Mouse (Mus musculus): ENCODE measurements at regions not wholly inside any gene's neighbourhood (a gene's known extent, or its start where the extent isn't known, plus 50 kb on each side); places are given as distances from the start of the nearest gene placed in this dataset.

DNA sequence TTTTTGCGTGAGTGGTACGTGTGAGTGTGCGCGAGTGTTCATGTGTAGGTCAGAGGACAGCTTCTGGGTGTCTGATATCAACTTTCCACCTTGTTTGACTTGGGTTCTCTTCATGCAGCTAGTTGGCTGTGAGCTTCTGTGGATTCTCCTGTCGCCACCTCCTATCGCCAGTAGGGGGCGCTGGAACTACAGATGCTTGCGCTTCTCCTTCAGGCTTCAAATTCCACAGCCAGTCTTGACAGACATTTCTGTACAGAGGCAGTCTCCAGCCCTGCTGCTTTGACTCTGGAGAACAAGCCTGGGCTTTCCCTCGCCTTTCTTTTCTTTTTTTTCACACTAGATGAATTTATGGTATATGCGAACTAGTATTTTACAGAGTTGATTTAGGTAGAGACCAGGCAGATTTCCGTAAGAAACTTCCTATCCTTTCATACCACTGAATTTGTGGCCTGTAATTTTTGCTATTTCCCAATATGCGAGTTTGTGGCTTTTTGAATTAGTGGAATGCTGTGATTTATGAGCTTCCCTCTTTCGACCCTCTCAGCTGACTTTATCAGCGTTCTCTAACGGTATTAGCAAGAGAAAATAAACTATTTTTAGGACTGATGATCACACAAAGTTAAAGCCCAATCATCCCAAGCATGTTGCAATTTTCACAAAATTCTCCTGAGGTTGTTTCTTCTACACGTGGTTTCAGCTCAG lies 104.5 kb upstream of the Phactr1 start:
- H3K4me1 ChIP-seq: peaks cover 4% of the 10 kb centered on the region; the same call in 1 of the 2 replicates

DNA sequence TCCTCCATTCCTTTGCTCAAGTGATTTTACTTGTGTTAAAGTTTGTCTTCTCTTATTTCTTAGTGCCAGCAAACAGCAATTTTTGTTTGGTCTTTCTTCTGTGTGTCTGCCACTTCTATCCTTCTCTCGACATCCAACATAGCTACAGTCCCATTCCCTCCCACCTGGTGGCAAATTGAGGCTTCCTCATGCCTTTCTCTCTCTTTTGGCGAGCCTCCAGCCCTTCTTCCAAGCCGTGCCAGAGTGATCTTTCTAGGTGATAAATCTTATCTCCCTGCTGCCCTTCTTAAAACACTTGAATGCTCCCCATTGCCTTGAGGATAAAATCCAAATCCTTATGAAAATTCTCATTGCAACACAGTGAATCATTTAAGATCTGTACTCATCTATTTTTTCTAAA lies 101.0 kb upstream of the Phactr1 start:
- Histone ChIP-seq H3K36me3 (replicated peaks; ENCODE audit: low read length) (no peaks in the 10 kb centered on the region), H3K4me1 (no peaks in the 10 kb centered on the region), H3K4me3 (replicated peaks) (no peak overlapping the region), H3K9me3 (no peaks in the 10 kb centered on the region), H3K27me3 (replicated peaks) (no peaks in the 10 kb centered on the region)
- TF ChIP-seq FLI1 (IDR thresholded peaks at IDR 0.05; ENCODE audit: low read length): no peak
- no peak for TF ChIP-seq GATA1 (IDR thresholded peaks at IDR 0.05; ENCODE audit: borderline replicate concordance, low read length)

More for the DNA sequence above, 104.5 kb upstream of the Phactr1 start:
- Histone ChIP-seq H3K4me3 (replicated peaks) (no peak overlapping the region), H3K27me3 (replicated peaks) (no peaks in the 10 kb centered on the region), H3K9me3 (no peaks in the 10 kb centered on the region), H3K36me3 (replicated peaks; ENCODE audit: low read length) (no peaks in the 10 kb centered on the region)
- no peak for TF ChIP-seq GATA1 (IDR thresholded peaks at IDR 0.05; ENCODE audit: borderline replicate concordance, low read length)
- TF ChIP-seq FLI1 (IDR thresholded peaks at IDR 0.05; ENCODE audit: low read length): no peak

DNA sequence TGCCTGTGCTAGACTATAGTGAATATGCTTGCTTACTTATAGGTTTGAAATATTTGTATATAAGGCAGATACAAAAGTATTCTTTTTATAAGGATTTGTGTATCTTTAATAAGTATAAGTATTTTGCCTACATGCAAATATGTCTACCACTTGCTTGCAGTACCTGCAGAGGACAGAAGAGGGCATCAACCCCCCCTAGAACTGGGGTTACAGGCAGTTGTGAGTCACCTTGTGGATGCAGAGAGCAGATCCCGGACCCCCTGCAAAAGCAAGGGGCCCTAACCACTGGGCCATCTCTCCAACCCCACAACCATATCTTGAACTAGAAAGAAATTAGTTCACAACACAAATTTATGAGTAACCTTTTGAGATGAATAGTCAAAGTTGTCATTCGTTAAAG lies 91.3 kb upstream of the Phactr1 start:
- no peaks in the 10 kb centered on the region for H3K36me3 ChIP-seq (replicated peaks; ENCODE audit: low read length)
- H3K4me3 ChIP-seq (replicated peaks): no peak overlapping the region
- TF ChIP-seq GATA1 (IDR thresholded peaks at IDR 0.05; ENCODE audit: borderline replicate concordance, low read length) (no peak), FLI1 (IDR thresholded peaks at IDR 0.05; ENCODE audit: low read length) (no peak)
- 0 out of 2 replicates have a peak, but pooled peaks cover 3% of the 10 kb centered on the region for H3K9me3 ChIP-seq
- no peaks in the 10 kb centered on the region for H3K4me1 ChIP-seq
- no peaks in the 10 kb centered on the region for H3K27me3 ChIP-seq (replicated peaks)

DNA sequence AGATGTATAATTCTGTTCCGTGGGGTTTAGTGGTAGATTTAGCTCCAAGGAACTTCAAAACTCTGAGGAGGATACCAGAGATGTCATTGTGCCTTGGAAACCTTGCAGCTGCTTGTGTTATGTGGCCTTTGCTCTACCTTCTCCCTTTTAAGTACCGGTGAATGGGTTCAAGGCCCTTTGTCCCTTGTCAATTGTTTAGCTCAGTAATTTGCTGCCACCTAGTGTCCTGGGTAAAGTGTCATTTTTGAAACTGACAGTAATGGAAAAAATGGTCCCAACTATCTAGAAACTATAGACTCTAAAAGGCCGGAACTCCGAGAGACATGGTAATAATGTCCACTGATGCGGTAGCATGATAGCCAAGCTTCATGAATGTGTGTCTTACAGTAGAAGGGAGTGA lies 90.8 kb upstream of the Phactr1 start:
- TF ChIP-seq GATA1 (IDR thresholded peaks at IDR 0.05; ENCODE audit: borderline replicate concordance, low read length) (no peak), FLI1 (IDR thresholded peaks at IDR 0.05; ENCODE audit: low read length) (no peak)
- Histone ChIP-seq H3K4me3 (replicated peaks) (no peak overlapping the region), H3K36me3 (replicated peaks; ENCODE audit: low read length) (no peaks in the 10 kb centered on the region), H3K4me1 (no peaks in the 10 kb centered on the region), H3K27me3 (replicated peaks) (no peaks in the 10 kb centered on the region), H3K9me3 (0 out of 2 replicates have a peak, but pooled peaks cover 3% of the 10 kb centered on the region)

DNA sequence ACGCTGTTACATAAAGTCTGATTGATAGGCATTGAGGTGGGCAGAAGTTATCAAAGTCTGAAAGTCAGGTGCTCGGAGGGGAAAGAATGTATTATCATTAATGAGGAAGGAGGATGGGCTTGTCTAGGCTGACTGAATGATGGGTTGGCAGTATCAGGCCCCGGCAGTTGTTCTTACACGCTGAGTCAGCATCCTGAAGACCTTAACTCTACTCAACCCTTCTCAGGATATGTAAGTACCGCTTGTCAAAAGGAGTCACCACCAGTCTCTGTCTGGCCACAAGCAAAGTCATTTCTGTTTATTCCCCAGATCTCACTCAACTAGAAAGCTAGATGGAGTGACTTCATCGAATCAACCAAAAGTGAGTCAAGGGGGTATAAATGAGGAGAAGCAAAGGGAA lies 90.0 kb upstream of the Phactr1 start:
- TF ChIP-seq FLI1 (IDR thresholded peaks at IDR 0.05; ENCODE audit: low read length) (no peak), GATA1 (IDR thresholded peaks at IDR 0.05; ENCODE audit: borderline replicate concordance, low read length) (no peak)
- H3K27me3 ChIP-seq (replicated peaks): no peaks in the 10 kb centered on the region

DNA sequence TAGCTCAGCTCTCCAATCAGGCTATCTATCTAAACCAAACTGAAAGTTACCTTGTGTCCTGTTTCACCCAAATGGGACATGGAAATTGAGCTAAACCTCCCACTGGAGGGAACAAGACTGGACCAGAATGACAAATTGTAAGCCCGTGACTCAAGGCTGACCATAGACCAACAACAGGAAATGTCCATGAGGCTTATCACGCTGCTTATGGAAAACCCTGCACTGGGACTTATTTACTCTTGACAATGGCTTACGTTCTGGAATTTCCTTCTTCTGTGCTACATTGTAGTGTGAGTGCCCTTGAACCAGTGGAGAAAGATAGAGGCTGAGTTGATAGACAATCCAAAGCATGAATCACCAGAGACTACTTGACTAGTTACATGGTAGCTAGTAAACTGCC lies 87.5 kb upstream of the Phactr1 start:
- TF ChIP-seq GATA1 (IDR thresholded peaks at IDR 0.05; ENCODE audit: borderline replicate concordance, low read length): no peak
- TF ChIP-seq FLI1 (IDR thresholded peaks at IDR 0.05; ENCODE audit: low read length): no peak
- H3K36me3 ChIP-seq (replicated peaks; ENCODE audit: low read length): no peaks in the 10 kb centered on the region
- 0 out of 2 replicates have a peak, but pooled peaks cover 3% of the 10 kb centered on the region for H3K9me3 ChIP-seq
- no peak overlapping the region for H3K4me3 ChIP-seq (replicated peaks)
- H3K4me1 ChIP-seq: no peaks in the 10 kb centered on the region
- H3K27me3 ChIP-seq (replicated peaks): no peaks in the 10 kb centered on the region

More for the DNA sequence above, 90.0 kb upstream of the Phactr1 start:
- Histone ChIP-seq H3K4me1 (no peaks in the 10 kb centered on the region), H3K4me3 (replicated peaks) (no peak overlapping the region), H3K36me3 (replicated peaks; ENCODE audit: low read length) (no peaks in the 10 kb centered on the region), H3K9me3 (0 out of 2 replicates have a peak, but pooled peaks cover 3% of the 10 kb centered on the region)

DNA sequence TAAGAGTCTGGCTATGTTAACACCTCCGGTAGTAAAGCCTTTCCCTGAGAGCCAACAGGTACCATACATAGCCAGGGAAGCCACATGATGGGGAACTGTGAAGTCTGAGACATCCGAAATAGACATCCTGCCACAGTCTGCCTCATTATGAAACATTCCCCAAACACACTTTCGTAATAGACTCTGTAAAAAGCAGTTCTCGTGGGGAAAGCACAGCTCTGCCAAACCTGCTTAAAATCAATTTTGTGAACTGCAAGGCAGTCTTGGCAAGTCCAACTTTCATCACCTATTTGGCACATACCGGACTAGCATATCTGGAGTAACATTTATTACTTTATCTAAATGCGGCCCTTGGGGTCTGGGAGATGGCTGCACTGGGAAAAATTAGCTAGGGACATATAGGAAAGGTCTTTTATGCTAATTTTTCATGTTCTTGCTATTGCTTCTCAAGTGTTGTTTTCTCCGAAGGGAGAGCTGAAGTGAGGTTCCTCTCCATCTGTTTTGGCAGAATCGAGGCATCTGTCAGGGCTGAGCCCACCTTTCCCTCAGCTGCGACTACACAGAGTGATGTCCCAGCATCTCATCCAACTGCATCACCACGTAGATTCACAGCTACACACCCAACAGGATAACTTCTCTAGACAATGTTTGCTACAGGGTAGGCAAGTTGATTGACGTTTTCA lies 86.8 kb upstream of the Phactr1 start:
- H3K36me3 ChIP-seq (replicated peaks; ENCODE audit: low read length): no peaks in the 10 kb centered on the region
- H3K27me3 ChIP-seq (replicated peaks): no peaks in the 10 kb centered on the region
- TF ChIP-seq GATA1 (IDR thresholded peaks at IDR 0.05; ENCODE audit: borderline replicate concordance, low read length) (no peak), FLI1 (IDR thresholded peaks at IDR 0.05; ENCODE audit: low read length) (no peak)
- H3K4me1 ChIP-seq: no peaks in the 10 kb centered on the region
- 0 out of 2 replicates have a peak, but pooled peaks cover 3% of the 10 kb centered on the region for H3K9me3 ChIP-seq
- H3K4me3 ChIP-seq (replicated peaks): no peak overlapping the region

DNA sequence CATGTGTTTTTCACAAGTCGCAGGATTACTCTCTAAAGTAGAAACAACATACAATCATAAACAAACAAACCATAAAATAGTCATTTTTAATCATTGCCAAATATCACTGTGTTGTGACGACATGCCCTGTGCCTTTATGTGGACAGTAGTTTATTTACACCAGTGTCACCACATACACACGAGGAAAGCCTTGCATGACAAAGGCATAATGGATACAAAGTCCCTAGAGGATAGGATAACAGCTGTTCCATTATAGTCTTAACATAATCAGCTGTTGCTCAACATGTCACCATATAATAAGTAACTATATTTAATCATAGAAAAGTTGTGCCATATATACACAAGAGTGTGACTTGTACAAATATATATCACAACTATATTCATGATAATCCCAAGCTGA lies 85.2 kb upstream of the Phactr1 start:
- Histone ChIP-seq H3K4me3 (replicated peaks) (no peak overlapping the region), H3K36me3 (replicated peaks; ENCODE audit: low read length) (no peaks in the 10 kb centered on the region), H3K27me3 (replicated peaks) (no peaks in the 10 kb centered on the region), H3K4me1 (no peaks in the 10 kb centered on the region), H3K9me3 (0 out of 2 replicates have a peak, but pooled peaks cover 3% of the 10 kb centered on the region)
- TF ChIP-seq FLI1 (IDR thresholded peaks at IDR 0.05; ENCODE audit: low read length) (no peak), GATA1 (IDR thresholded peaks at IDR 0.05; ENCODE audit: borderline replicate concordance, low read length) (no peak)

DNA sequence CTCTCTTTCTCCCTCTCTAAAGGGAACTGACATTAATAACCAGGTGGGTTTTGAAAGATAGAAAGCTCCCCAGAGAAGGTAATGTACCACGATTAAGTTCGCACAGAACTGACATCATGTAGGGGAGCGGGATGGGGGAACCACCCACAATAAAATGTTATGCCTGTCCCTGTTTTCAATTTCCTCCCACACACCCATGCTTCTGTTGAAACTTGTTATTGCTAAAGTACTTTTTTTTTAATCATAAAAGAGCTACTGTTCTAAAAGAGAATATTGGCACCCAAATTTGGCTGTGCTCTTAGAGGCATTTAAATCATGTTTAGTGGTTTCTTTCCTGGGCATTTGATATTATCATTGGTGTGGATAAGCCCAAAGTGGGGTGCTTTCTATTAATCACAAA lies 82.6 kb upstream of the Phactr1 start:
- TF ChIP-seq GATA1 (IDR thresholded peaks at IDR 0.05; ENCODE audit: borderline replicate concordance, low read length) (no peak), FLI1 (IDR thresholded peaks at IDR 0.05; ENCODE audit: low read length) (no peak)
- Histone ChIP-seq H3K4me1 (no peaks in the 10 kb centered on the region), H3K27me3 (replicated peaks) (no peaks in the 10 kb centered on the region), H3K9me3 (0 out of 2 replicates have a peak, but pooled peaks cover 4% of the 10 kb centered on the region), H3K4me3 (replicated peaks) (no peak overlapping the region), H3K36me3 (replicated peaks; ENCODE audit: low read length) (no peaks in the 10 kb centered on the region)

DNA sequence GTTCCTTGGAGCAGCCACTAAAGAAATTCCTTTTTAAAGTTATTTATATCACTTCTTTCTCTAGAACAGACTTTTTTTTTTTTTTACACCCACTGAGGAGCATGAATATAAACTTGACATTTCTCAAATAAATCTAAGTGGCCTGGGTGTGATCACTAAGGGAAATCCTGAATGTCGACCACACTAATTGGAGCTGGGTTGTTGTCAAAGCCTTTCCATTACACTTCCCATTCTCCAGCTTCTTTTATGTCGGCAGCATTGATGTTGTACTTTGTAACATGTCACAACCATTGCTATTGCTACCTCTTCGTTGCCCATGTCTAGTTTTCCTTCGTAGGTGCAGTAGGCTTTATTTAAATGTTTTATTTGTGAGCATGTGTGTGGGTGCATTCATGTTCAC lies 77.1 kb upstream of the Phactr1 start:
- TF ChIP-seq FLI1 (IDR thresholded peaks at IDR 0.05; ENCODE audit: low read length): no peak
- no peak for TF ChIP-seq GATA1 (IDR thresholded peaks at IDR 0.05; ENCODE audit: borderline replicate concordance, low read length)
- no peaks in the 10 kb centered on the region for H3K27me3 ChIP-seq (replicated peaks)
- H3K4me1 ChIP-seq: no peaks in the 10 kb centered on the region
- H3K9me3 ChIP-seq: 0 out of 2 replicates have a peak, but pooled peaks cover 4% of the 10 kb centered on the region
- no peaks in the 10 kb centered on the region for H3K36me3 ChIP-seq (replicated peaks; ENCODE audit: low read length)
- H3K4me3 ChIP-seq (replicated peaks): no peak overlapping the region
